ENCODE assay signal across 7 mouse cellular contexts in the genomic region with DNA sequence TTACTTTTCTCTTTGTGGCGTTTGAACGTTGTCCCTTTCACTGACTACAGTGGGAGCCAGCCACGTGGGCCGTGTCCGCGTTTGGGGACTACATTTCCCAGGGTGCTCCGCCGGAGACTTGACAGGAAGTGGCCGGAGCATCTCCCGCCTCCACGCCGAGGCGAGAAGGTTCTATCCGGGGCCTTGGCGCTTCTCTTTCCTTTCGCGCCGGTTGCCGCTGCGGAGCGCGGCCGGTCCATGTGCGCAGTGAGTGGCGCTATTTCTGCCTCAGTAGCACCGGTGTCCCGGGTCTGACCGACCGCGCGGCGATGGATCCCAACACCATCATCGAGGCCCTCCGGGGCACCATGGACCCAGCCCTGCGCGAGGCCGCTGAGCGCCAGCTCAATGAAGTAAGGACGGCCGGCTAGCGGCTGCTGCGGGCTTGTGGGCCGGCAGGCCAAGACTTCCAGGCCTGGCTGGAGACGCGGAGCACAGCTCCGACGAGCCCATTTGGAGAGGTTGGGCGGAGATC. TPM values are rescaled to one million over a fixed set of nuclear protein-coding genes. Genes with fewer than 3 reads are reported as not detected.
DNase-seq lines count a peak whose midpoint lies in the region; ATAC-seq lines count a peak whose summit lies in the region.

A gene (plus strand): TSS at position 158 of the 514 bp plus-strand sequence.

- intact Hi-C loops in left cerebral cortex, postnatal 36 days (cut with DNase I) = loop anchor here (1.0 kb wide), 2 partner anchors 32 to 43 kb away; a partner anchor contains a TSS

- H3K4me2 ChIP-seq in intestine, embryonic 16.5 days (ENCODE audit: low read depth, low read length) = peak within 1 kb of the TSS; percentile 75
- H3K4me2 ChIP-seq in midbrain, embryonic 11.5 days = peak within 1 kb of the TSS; percentile 59

- peak; percentile 96 for DNase-seq in adrenal gland, adult 2 months
- DNase-seq in embryo, embryonic 11.5 days (ENCODE audit: low read depth, low spot score) = peak; percentile 84
- DNase-seq in gastrocnemius, postnatal 4 days (ENCODE audit: low spot score in 2 of 2) = peak; percentile 82 to 93
- peak; percentile 91 to 94 for DNase-seq in left cerebral cortex, postnatal 36 days (ENCODE audit: low spot score in 2 of 2)
- peak; percentile 98 for DNase-seq in midbrain, embryonic 11.5 days (ENCODE audit: low spot score, missing footprints)
- peak; percentile 87 for DNase-seq in skeletal muscle tissue, adult 2 months (ENCODE audit: low read depth, low spot score)

- H3K4me1 ChIP-seq in intestine, embryonic 16.5 days (ENCODE audit: control insufficient read depth, insufficient read depth, low read length) = no peaks in the 10 kb centered on the region
- H3K4me1 ChIP-seq in midbrain, embryonic 11.5 days (ENCODE audit: control insufficient read depth, insufficient read depth, low read length) = peaks cover 3% of the 10 kb centered on the region; the same call in 1 of the 2 replicates

- under 1% methylated on average over 48 of the region's 48 CpGs for WGBS in intestine, embryonic 16.5 days
- under 1% methylated on average over 47 of the region's 48 CpGs for WGBS in midbrain, embryonic 11.5 days

- ATAC-seq in intestine, embryonic 16.5 days = peak; percentile 96
- peak; percentile 97 for ATAC-seq in midbrain, embryonic 11.5 days (ENCODE audit: low FRiP score)

- peak within 1 kb of the TSS; percentile 90 for H3K27ac ChIP-seq in intestine, embryonic 16.5 days (ENCODE audit: low read length)
- peak within 1 kb of the TSS; percentile 82 for H3K27ac ChIP-seq in midbrain, embryonic 11.5 days (ENCODE audit: low read depth, low read length)

- peak within 1 kb of the TSS; percentile 81 for H3K4me3 ChIP-seq in intestine, embryonic 16.5 days (ENCODE audit: low read length)
- peak within 1 kb of the TSS; percentile 96 for H3K4me3 ChIP-seq in midbrain, embryonic 11.5 days (ENCODE audit: low read depth, low read length)

- H3K27me3 ChIP-seq in intestine, embryonic 16.5 days (replicated peaks; ENCODE audit: control insufficient read depth, insufficient read depth, low read length) = no peaks in the 10 kb centered on the region
- H3K27me3 ChIP-seq in midbrain, embryonic 11.5 days (ENCODE audit: control insufficient read depth, insufficient read depth, low read length) = no peaks in the 10 kb centered on the region

- H3K9me3 ChIP-seq in intestine, embryonic 16.5 days (ENCODE audit: control insufficient read depth, low read length) = no peaks in the 10 kb centered on the region
- H3K9me3 ChIP-seq in midbrain, embryonic 11.5 days (ENCODE audit: control insufficient read depth, low read length) = no peaks in the 10 kb centered on the region

- H3K9ac ChIP-seq in intestine, embryonic 16.5 days (ENCODE audit: low read depth, low read length) = peak within 1 kb of the TSS; percentile 99
- H3K9ac ChIP-seq in midbrain, embryonic 11.5 days (ENCODE audit: low read length) = peak within 1 kb of the TSS; percentile 87

- no peaks in the 10 kb centered on the region for H3K36me3 ChIP-seq in intestine, embryonic 16.5 days (ENCODE audit: control insufficient read depth, insufficient read depth, low read length)
- H3K36me3 ChIP-seq in midbrain, embryonic 11.5 days (ENCODE audit: control insufficient read depth, insufficient read depth, low read length) = no peaks in the 10 kb centered on the region

RNA-seq across cellular contexts. Expression of the gene that starts here (rescaled TPM):
- total RNA-seq in adrenal gland, adult 2 months (2021) = 10 to 100 TPM; 79.8 to 84.7 TPM
- 27.6 and 34.9 TPM in 2 replicates for polyA plus RNA-seq in adrenal gland, adult 2 months (2012; rRNA removed)
- 10 to 100 TPM; 88.4 to 88.6 TPM for total RNA-seq in gastrocnemius, postnatal 4 days (2021)
- polyA plus RNA-seq in intestine, embryonic 16.5 days (2015; fragmentation: Nextera tagmentation; extraction: Ambion mirVana) = 38.9 and 39.1 TPM in 2 replicates
- total RNA-seq in left cerebral cortex, postnatal 36 days (2021) = 100 to 1,000 TPM in 1 of 2 experiments, 10 to 100 TPM in 1; 92.1 to 100 TPM
- 37.8 and 40.2 TPM in 2 replicates for polyA plus RNA-seq in midbrain, embryonic 11.5 days (2014; fragmentation: Nextera tagmentation; extraction: Ambion mirVana)

Comparison
In these comparisons a context has a peak if more than half of its experiments do, and no peak if none do; other contexts are left out.
1. Peak in every context shown above with its lines: DNase-seq, ATAC-seq, H3K4me3 ChIP-seq and H3K27ac ChIP-seq.